Mouse (Mus musculus) gastrocnemius, postnatal 4 days (tissue): ENCODE data around the gene Utrn. TPM values are rescaled to one million over a fixed set of nuclear protein-coding genes. Genes with fewer than 3 reads are reported as not detected.
A peak's percentile ranks its signal among the peaks of the same experiment; 100 is the strongest.

Experiments used
- DNase-seq, 2 experiments: peaks; one replicate each; pipeline ENCODE4 v3.0.0; 2021 to 2022; ENCODE audit warnings: low spot score in 2 of 2, mixed read lengths in 2 of 2
- total RNA-seq, 2 experiments: library from RNA; stranded (reverse); gene quantifications; 2 replicates each; pipeline ENCODE4 v1.2.3; 2021

The Utrn gene
- total RNA-seq, 2 experiments from 2014 or later: 95.1 to 101 TPM

GRCm38 (mm10) chr10:12736861-12737835 is 132.0 kb downstream of the Utrn start:
- peak in 1 of 2 experiments; percentile 33 for DNase-seq

GRCm38 (mm10) chr10:12735695-12736094 is 133.5 kb downstream of the Utrn start:
- no peak for DNase-seq

DNA sequence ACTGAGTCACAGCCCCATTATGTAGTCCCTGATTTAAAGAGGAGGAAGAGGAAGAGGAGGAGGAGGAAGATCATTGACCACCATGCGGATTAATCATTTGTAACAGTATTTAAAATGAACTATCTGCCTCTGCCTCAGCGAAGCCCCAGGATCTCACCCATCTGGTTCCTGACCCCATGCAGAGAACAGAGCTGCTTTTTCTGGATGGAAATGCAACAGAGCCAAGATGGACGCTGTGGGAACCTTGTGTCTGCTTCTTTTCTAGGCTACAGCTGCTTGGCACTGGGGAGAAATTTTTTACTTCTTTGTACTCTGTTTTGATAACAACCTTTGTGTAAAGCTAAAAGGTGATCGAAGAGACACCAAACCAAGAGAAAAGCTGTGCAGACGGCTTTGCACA is 137.7 kb downstream of the Utrn start:
- no peak for DNase-seq

DNA sequence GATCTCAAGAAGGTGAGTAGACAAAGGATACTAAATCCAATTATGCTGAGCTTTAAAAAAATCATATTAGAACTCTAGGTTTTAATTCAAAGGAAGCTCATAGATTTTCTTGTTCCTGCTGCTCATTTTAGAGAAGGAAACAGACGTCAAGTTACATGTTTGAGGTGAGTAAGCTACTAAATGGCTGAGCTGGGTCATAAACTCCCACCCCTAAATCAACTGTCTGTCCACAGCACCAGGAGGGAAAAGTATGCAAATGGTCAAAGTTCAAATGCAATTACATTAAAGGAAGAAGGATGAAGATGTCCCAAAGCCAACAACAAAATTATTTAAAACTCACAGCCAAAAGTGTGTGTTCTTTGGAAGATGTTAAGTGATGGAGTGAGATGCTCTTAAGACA is 139.5 kb downstream of the Utrn start:
- no peak for DNase-seq

DNA sequence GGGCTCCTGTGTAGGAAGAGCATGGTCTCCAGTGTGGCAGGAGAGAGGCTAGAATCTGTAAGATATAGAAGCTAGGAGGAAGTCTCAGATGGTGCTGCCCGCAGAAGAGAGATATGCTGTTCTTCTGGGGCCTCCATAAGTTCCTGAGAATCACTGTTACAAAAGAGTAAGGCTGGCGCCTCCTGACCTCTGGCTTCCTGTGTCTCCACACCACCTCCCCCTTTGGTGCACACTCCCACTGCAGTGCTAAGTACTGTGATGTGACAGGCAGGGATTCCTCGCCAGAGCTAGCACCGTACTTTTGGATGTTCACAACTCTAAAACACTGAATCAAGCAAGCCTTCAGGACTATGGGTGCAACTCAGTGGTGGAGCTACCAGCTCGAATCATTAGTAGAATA is 140.1 kb downstream of the Utrn start:
- no peak for DNase-seq

DNA sequence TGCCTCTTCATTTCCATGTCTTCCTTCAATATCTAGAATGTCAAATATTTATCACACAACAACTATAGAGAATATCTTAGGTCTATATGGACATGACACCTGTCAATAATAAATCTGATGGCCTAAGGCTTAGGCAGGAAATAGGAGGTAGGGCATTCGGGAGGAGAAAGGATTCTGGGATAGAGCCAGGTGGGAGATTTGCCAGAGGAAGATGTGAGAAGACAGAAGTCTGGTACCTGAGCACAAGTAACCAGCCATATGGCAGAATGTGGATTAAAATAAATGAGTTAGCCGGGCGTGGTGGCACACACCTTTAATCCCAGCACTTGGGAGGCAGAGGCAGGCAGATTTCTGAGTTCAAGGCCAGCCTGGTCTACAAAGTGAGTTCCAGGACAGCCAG is 141.3 kb downstream of the Utrn start:
- DNase-seq: no peak

DNA sequence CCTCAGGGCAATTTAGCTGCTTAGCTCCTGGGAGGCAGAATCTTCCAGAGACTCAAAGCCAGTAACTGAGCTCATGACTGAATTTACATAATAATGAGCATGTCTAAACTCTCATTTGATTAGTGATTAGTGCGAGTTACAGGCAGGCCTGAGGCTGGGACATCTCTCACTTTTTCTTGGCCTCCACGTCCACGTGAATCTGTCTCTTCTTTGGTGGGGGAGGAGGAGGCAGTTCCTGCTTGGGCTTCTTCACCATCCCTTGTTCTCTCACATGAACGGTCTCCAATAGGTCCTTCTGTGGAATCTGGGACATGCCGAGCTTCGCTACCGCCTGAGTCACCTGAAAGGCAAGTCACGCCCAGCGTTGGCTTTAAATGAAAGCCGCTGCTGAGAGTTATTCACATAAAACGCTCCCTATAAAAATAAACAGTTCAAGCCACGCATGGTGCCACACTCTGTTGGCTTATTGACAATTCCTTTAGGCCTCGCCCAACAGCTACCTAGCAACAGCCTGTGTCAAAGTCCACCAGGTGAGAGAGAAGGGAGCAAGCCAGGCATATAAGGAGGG is 143.0 kb downstream of the Utrn start:
- no peak for DNase-seq

GRCm38 (mm10) chr10:12724247-12725001 is 144.7 kb downstream of the Utrn start:
- DNase-seq: no peak

DNA sequence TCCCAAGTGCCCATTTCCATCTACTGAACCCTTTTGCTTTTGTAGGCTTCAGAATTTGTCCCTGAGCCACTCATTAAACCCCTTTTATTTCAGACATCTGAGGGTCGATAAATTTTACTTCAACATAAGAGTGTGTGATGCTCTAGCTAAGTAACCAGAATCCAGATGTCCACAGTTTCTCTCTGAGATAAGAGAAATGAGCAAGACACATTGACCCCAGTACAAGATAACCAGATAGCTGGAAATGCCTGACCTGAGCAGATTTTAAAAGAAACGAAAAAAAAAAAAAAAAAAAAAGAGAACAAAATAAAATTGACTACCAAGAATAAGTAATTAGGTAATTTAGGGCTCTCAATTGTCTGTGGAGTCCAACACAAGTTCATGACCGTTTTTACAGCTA is 145.9 kb downstream of the Utrn start:
- no peak for DNase-seq

DNA sequence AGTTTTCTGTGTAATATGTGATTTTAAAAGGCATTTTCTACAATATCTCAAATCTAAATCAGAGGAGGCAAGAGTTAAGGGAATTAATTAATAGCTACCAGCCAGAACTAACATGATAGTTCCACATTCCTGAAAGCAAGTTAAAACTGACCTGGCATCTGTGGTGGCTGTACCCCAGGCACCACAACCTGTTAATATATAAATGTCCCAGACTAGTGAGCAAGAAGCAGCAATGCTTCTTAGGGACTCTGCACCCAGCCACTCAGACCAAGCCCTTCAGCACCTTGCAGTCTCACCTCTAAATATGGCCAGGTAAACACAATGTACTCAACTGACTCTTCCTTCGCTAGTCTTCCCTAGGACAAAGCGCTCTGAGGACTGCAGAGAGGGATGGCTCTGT is 147.1 kb downstream of the Utrn start:
- DNase-seq: no peak

DNA sequence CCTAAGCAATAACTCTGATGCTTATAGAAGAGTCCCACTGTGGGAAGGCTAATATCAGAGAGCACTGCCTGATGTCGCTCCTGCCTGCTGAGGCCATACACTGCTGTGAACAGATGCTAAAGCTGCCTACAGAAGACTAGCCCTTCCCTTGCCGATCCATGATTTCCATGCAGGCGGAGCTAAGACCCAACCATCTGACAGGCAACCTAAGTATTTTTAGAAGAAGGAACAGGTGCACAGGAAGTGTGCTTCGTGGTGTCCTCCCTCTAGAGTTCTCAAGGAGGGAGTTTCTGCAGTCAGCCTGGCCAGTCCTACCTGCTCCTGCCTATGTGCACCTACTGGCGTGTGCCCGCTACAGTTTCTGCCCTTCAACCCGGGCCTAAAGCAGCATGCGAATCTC is 150.8 kb downstream of the Utrn start:
- no peak for DNase-seq

GRCm38 (mm10) chr10:12717381-12717780 is 151.8 kb downstream of the Utrn start:
- no peak for DNase-seq

DNA sequence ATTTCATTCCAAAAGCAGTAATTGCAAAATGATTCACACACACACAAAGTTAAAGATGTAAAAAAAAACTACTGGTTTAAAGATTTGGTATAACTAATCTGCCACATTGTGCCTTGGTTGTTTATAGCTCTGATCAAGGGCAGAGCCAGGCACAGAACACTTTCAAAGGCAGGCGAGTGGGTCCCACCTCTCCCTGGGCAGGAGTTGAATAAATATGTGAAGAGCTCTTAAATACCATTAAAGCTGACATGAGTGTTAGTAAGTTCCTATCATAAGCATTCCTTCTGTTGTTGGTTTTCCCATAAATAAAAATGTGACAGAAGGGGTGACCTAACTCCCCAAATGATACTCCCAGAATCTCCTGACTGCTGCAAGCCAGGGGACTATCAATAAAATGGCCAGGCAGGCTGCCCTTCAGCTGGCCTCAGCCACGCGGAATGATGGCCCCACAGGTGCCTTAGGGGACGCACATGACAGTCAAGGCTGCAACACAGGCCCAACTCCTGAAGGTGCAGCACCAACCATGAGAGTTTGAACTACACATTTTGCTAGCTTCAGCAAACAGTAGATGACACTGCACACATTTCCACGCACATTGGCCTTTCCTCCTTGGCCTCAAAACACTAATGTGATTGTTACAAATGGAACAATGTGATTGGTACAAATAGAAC is 152.4 kb downstream of the Utrn start:
- DNase-seq: no peak

DNA sequence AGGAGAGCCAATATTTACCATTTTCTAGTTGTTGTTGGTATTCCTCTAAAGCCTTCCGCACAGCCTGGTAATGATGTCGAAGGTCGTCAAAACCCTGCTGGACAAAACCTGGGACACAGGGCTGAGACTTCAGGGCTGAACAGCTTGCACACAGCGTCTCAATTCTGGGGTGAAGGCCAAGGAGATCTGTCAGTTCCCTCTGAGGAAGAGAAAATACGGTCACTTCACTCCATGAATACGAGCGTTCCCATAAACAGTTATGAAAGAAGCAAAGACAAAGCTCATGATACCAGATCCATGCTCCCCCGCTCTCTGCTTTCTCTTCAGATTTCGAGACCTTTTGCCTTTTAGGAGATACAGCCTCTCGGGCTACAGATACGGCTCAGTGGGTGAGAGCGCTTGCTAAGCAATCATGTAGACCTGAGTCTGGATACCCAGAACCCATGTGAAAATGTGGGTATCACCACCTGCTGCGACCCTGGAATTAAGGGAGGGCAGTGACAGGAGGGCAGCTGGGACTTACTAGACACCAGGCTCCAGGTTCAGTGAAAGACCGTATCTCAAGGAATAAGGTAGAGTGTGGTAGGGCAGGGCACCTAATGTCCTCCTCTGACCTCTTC is 155.8 kb downstream of the Utrn start:
- no peak for DNase-seq

DNA sequence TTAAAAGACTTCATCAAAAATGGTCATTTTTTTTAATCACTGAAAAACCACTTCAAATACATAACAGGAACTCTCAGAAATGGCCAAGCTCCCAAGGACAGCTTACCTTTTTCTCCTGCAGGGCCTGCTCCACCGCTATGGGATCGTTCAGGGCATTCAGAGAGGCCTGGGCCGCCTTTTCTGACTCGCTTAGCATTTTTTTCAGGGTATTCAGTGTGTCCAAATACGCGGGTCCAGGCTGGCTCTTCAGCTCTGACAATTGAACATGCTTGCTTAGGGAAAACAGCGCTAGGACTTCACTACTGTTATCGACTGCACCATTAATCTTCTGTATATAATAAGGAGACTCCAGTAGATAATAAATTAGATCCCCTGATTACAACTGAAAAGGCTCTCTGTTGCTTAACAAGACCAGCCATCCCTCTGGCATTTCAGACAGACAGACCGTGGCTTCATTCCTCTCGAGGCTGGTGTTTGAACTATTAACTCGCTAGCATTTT is 157.8 kb downstream of the Utrn start:
- no peak for DNase-seq

GRCm38 (mm10) chr10:12706516-12706915 is 162.6 kb downstream of the Utrn start:
- DNase-seq: no peak

GRCm38 (mm10) chr10:12705990-12706389 is 163.2 kb downstream of the Utrn start:
- DNase-seq: no peak

DNA sequence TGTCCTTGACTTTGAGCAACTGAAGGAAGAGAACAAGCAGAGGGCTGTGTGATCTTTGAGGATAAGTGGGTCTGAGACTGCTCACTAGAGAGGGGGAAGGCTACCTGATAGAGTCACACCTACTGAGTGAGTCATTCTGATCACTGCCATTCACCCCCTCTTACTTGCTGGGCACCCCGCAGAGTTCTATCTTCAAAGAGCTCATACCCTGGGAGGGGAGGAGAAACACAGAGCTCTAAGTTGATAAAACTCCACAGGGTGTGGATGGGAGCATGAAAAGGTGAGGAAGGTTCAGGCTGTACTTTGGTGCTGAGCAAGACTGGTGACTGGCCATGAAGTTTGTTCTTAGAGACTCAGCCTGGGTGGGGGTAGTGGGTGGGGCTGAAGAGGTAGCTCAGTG is 164.9 kb downstream of the Utrn start:
- DNase-seq: no peak

GRCm38 (mm10) chr10:12703526-12703925 is 165.6 kb downstream of the Utrn start:
- DNase-seq: no peak

- no peak for DNase-seq
Measured at GRCm38 (mm10) chr10:12702140-12702539, 167.0 kb downstream of the Utrn start.

- DNase-seq: no peak
Measured at GRCm38 (mm10) chr10:12701694-12702093, 167.5 kb downstream of the Utrn start.
